In genomic region chr9:49757986-49758385, GRCm38 (mm10) we compare ENCODE assay signal across 9 mouse cellular contexts. TPM values are rescaled to one million over a fixed set of nuclear protein-coding genes. Genes with fewer than 3 reads are reported as not detected.
A peak's percentile ranks its signal among the peaks of the same experiment; 100 is the strongest.
DNase-seq lines count a peak whose midpoint lies in the region; ATAC-seq and TF ChIP-seq lines count a peak whose summit lies in the region.
"Had no signal": no experiment of that assay in that cellular context is flagged by ENCODE, and none has a peak within 500 bp of the region (broad histone marks: within the 10 kb centered on the region; RNA-seq: fewer than 3 reads in every experiment).

No protein-coding gene starts in this region.

- WGBS in forebrain, embryonic 16.5 days: 21% methylated on average over 12 of the region's 12 CpGs
- WGBS in neural tube, embryonic 12.5 days: 43% methylated on average over 12 of the region's 12 CpGs

- peak; percentile 51 for ATAC-seq in forebrain, embryonic 16.5 days
- no peak for ATAC-seq in neural tube, embryonic 12.5 days (ENCODE audit: low FRiP score, low read depth)
- no peak for ATAC-seq in erythroblast, adult 5-6 weeks (replicated peaks; ENCODE audit: low FRiP score, poor library complexity, severe bottlenecking)

- H3K9ac ChIP-seq in forebrain, embryonic 16.5 days (replicated peaks; ENCODE audit: low read depth, low read length): no peak overlapping the region
- no peak overlapping the region for H3K9ac ChIP-seq in neural tube, embryonic 12.5 days
- H3K9ac ChIP-seq: liver, embryonic 13.5 days had no signal

- no peaks in the 10 kb centered on the region for H3K9me3 ChIP-seq in forebrain, embryonic 16.5 days (ENCODE audit: control insufficient read depth, low read length)
- no peaks in the 10 kb centered on the region for H3K9me3 ChIP-seq in neural tube, embryonic 12.5 days
- H3K9me3 ChIP-seq: liver, embryonic 13.5 days had no signal

- DNase-seq in left cerebral cortex, adult 2 months (ENCODE audit: extremely low spot score in 1 of 2, low spot score in 2 of 2): no peak
- DNase-seq in left cerebral cortex, postnatal 10 days (ENCODE audit: extremely low spot score in 1 of 2, low spot score in 2 of 2): no peak
- peak; percentile 91 for DNase-seq in cerebellum, adult 9-10 months
- DNase-seq in kidney, adult 11 months: no peak
- DNase-seq in T-cell, adult 2 months (ENCODE audit: low spot score): no peak
- DNase-seq: liver, embryonic 13.5 days had no signal

- H3K4me2 ChIP-seq in forebrain, embryonic 16.5 days (ENCODE audit: low read length): peak overlapping the region; percentile 35
- H3K4me2 ChIP-seq in neural tube, embryonic 12.5 days (replicated peaks): no peak overlapping the region; the same call in 1 of the 2 replicates
- H3K4me2 ChIP-seq: liver, embryonic 13.5 days had no signal

- no peak overlapping the region for H3K4me3 ChIP-seq in left cerebral cortex, adult 2 months
- no peak overlapping the region for H3K4me3 ChIP-seq in forebrain, embryonic 16.5 days (replicated peaks; ENCODE audit: low read length)
- H3K4me3 ChIP-seq in neural tube, embryonic 12.5 days: no peak overlapping the region
- H3K4me3 ChIP-seq: liver, embryonic 13.5 days had no signal

- no peak for TF ChIP-seq CTCF in left cerebral cortex, adult 2 months (IDR thresholded peaks at IDR 0.05)

- no peaks in the 10 kb centered on the region for H3K36me3 ChIP-seq in forebrain, embryonic 16.5 days (ENCODE audit: control insufficient read depth, insufficient read depth)
- no peaks in the 10 kb centered on the region for H3K36me3 ChIP-seq in neural tube, embryonic 12.5 days
- H3K36me3 ChIP-seq: liver, embryonic 13.5 days had no signal

- intact Hi-C loops in left cerebral cortex, adult 2 months (cut with DNase I): loop anchor here (5.0 kb wide), 1 partner anchor 39 kb away; the partner anchor contains the start of gene Ncam1
- intact Hi-C loops in left cerebral cortex, postnatal 10 days (cut with DNase I): no loop called here

- H3K27me3 ChIP-seq in forebrain, embryonic 16.5 days (replicated peaks; ENCODE audit: control insufficient read depth, insufficient read depth, low read length): no peaks in the 10 kb centered on the region
- no peaks in the 10 kb centered on the region for H3K27me3 ChIP-seq in neural tube, embryonic 12.5 days (replicated peaks)
- H3K27me3 ChIP-seq: liver, embryonic 13.5 days had no signal

- peak overlapping the region; percentile 10; the same call in 1 of the 2 replicates for H3K27ac ChIP-seq in left cerebral cortex, adult 2 months
- peak overlapping the region; percentile 74 for H3K27ac ChIP-seq in forebrain, embryonic 16.5 days (ENCODE audit: low read length)
- H3K27ac ChIP-seq in neural tube, embryonic 12.5 days: peak overlapping the region; percentile 2; the same call in 1 of the 2 replicates
- H3K27ac ChIP-seq: liver, embryonic 13.5 days had no signal

- H3K4me1 ChIP-seq in forebrain, embryonic 16.5 days (replicated peaks; ENCODE audit: control insufficient read depth, insufficient read depth, low read length): peaks cover 32% of the 10 kb centered on the region
- H3K4me1 ChIP-seq in neural tube, embryonic 12.5 days: peaks cover 46% of the 10 kb centered on the region
- H3K4me1 ChIP-seq: liver, embryonic 13.5 days had no signal

RNA-seq across cellular contexts. Expression of gene Ncam1, which starts 40.7 kb away (rescaled TPM):
- 100 to 1,000 TPM; 270 to 291 TPM for total RNA-seq in left cerebral cortex, adult 2 months (2021)
- 100 to 1,000 TPM; 741 to 808 TPM for total RNA-seq in left cerebral cortex, postnatal 10 days (2021)
- polyA plus RNA-seq in forebrain, embryonic 16.5 days (2015; fragmentation: Nextera tagmentation; extraction: Ambion mirVana): 389 and 436 TPM in 2 replicates
- polyA plus RNA-seq in neural tube, embryonic 12.5 days (2016; fragmentation: Nextera tagmentation; extraction: Ambion mirVana): 271 and 278 TPM in 2 replicates
- total RNA-seq in erythroblast, adult 5-6 weeks (2015; ENCODE audit: low replicate concordance): 8.1 and 13.0 TPM in 2 replicates
- 4.6 and 7.6 TPM in 2 replicates for total RNA-seq in erythroblast, adult 5-6 weeks (2017; ENCODE audit: low replicate concordance)

Comparison
In these comparisons a context has a peak if more than half of its experiments do, and no peak if none do; other contexts are left out.
1. H3K27ac ChIP-seq: peak in every context shown above with its lines; median percentile 74 in forebrain, embryonic 16.5 days; 10 in left cerebral cortex, adult 2 months; 2 in neural tube, embryonic 12.5 days.
2. RNA of gene Ncam1, which starts 40.7 kb away (total RNA-seq): 741 to 808 TPM in left cerebral cortex, postnatal 10 days and 270 to 291 TPM in left cerebral cortex, adult 2 months; 4.6 to 13.0 TPM in erythroblast, adult 5-6 weeks; every median in the first group is over 10 times any median in the second.